Mouse (Mus musculus) liver, adult 10 weeks (tissue): Measurements from ENCODE around the gene Irf8. TPM values are rescaled to one million over a fixed set of nuclear protein-coding genes. Genes with fewer than 3 reads are reported as not detected.

Experiments
- polyA plus RNA-seq: library from polyadenylated mRNA; stranded (reverse); fragments of 350-450 nt; fragmentation: Illumina TruSeq; extraction: RNeasy Lipid Tissue Mini Kit (QIAGEN cat#74804); gene quantifications from one replicate; pipeline ENCODE4 v1.2.3, GENCODE M21; 2014; ENCODE audit warnings: low read depth, low replicate concordance

Irf8 gene
- polyA plus RNA-seq = 0.64 TPM

GRCm38 (mm10) chr8:120735770-120736481 is at the start of gene Irf8:
Gene Irf8, plus strand, starts transcription at chr8:120736358.

Other genes starting within 250 kb of the Irf8 start
- not detected for gene Gins2, start 147.1 kb upstream of the Irf8 start, polyA plus RNA-seq
- not detected for gene 1190005I06Rik, start 88.7 kb upstream of the Irf8 start, polyA plus RNA-seq
- not detected for gene Gm27021, start 68.3 kb upstream of the Irf8 start, polyA plus RNA-seq
- gene Cox4i1, start 68.1 kb upstream of the Irf8 start, polyA plus RNA-seq = 60.8 TPM
- 3.6 TPM for gene Emc8, start 67.8 kb upstream of the Irf8 start, polyA plus RNA-seq